Mouse (Mus musculus) megakaryocyte, adult 5-6 weeks (primary cell): ENCODE measurements at regions not wholly inside any gene's neighbourhood (a gene's known extent, or its start where the extent isn't known, plus 50 kb on each side); places are given as distances from the start of the nearest gene placed in this dataset.
"Not testable (repeated sequence)": the region's sequence is repeated elsewhere in the genome, so short reads cannot be mapped to it uniquely, and the experiment has no call there.

Source experiments
- ATAC-seq: 2 replicates; pipeline ENCODE4 v1.8.0; 2016; ENCODE audit warnings: mild to moderate bottlenecking, inconsistent platforms; ENCODE audit not compliant: poor library complexity, severe bottlenecking

GRCm38 (mm10) chr7:106296912-106297311, 81.8 kb upstream of the Gvin1 start:
- peak; percentile 100 for ATAC-seq

- not testable (repeated sequence) for ATAC-seq
These were observed 69.7 kb upstream of the Gvin1 start for GRCm38 (mm10) chr7:106284841-106285240.

- ATAC-seq: peak; percentile 43
These were observed 64.8 kb upstream of the Gvin1 start for GRCm38 (mm10) chr7:106279946-106280345.

- not testable (repeated sequence) for ATAC-seq
These were observed 55.8 kb upstream of the Gvin1 start for GRCm38 (mm10) chr7:106270947-106271346.
